Mouse (Mus musculus): ENCODE results near the gene Pomc. TPM values are rescaled to one million over a fixed set of nuclear protein-coding genes. Genes with fewer than 3 reads are reported as not detected.

The Pomc gene
- polyA plus RNA-seq (2012; rRNA removed): 7.3 and 17.1 TPM in 2 replicates

GRCm38 (mm10) chr12:3954651-3955050 lies at the start of gene Pomc:
Gene Pomc (plus strand): TSS chr12:3954951.

Other genes with a start within 250 kb of the Pomc start
- gene Dnmt3a, start 148.9 kb upstream of the Pomc start, polyA plus RNA-seq (2012; rRNA removed): 38.4 and 41.7 TPM in 2 replicates
- gene Efr3b, start 84.0 kb downstream of the Pomc start, polyA plus RNA-seq (2012; rRNA removed): 35.6 and 36.4 TPM in 2 replicates
- 18.9 and 19.1 TPM in 2 replicates for gene Dnajc27, start 127.6 kb downstream of the Pomc start, polyA plus RNA-seq (2012; rRNA removed)
- gene Adcy3, start 178.2 kb downstream of the Pomc start, polyA plus RNA-seq (2012; rRNA removed): 8.8 and 10.7 TPM in 2 replicates

All from central nervous system, embryonic 14 days (tissue).